15 mouse cellular contexts compared by ENCODE assay signal in genomic region chr16:92516139-92516538, GRCm38 (mm10). TPM values are rescaled to one million over a fixed set of nuclear protein-coding genes. Genes with fewer than 3 reads are reported as not detected.
A peak's percentile ranks its signal among the peaks of the same experiment; 100 is the strongest.
DNase-seq lines count a peak whose midpoint lies in the region; ATAC-seq and TF ChIP-seq lines count a peak whose summit lies in the region.
"Had no signal": no experiment of that assay in that cellular context is flagged by ENCODE, and none has a peak within 500 bp of the region (broad histone marks: within the 10 kb centered on the region; RNA-seq: fewer than 3 reads in every experiment).

No protein-coding gene starts in this region.

- peak; percentile 40; the same call in 1 of the 2 replicates for ATAC-seq in hindbrain, postnatal 0 days
- ATAC-seq in hindbrain, embryonic 12.5 days (ENCODE audit: low FRiP score) = no peak
- ATAC-seq: forebrain, postnatal 0 days had no signal

- TF ChIP-seq CTCF in hindbrain, postnatal 0 days (IDR thresholded peaks at IDR 0.05; ENCODE audit: low read depth) = no peak

- H3K4me1 ChIP-seq in hindbrain, postnatal 0 days (ENCODE audit: insufficient read depth, low read length) = peaks cover 5% of the 10 kb centered on the region; the same call in 1 of the 2 replicates
- H3K4me1 ChIP-seq in hindbrain, embryonic 12.5 days = no peaks in the 10 kb centered on the region

- H3K27me3 ChIP-seq in hindbrain, postnatal 0 days (ENCODE audit: insufficient read depth, low read length) = no peaks in the 10 kb centered on the region
- H3K27me3 ChIP-seq in hindbrain, embryonic 12.5 days = no peaks in the 10 kb centered on the region

- H3K36me3 ChIP-seq in hindbrain, postnatal 0 days (ENCODE audit: insufficient read depth, low read length) = no peaks in the 10 kb centered on the region
- no peaks in the 10 kb centered on the region for H3K36me3 ChIP-seq in hindbrain, embryonic 12.5 days
- H3K36me3 ChIP-seq: limb, embryonic 15.5 days had no signal

- peak; percentile 59 for DNase-seq in hindbrain, postnatal 0 days (ENCODE audit: low spot score)
- peak; percentile 3 for DNase-seq in adrenal gland, adult 8-10 months
- peak; percentile 18 for DNase-seq in adrenal gland, postnatal 25 days
- peak; percentile 51 to 62 for DNase-seq in heart, postnatal 14 days
- no peak for DNase-seq in thymus, adult 18-20 months
- no peak for DNase-seq in left cerebral cortex, postnatal 36 days (ENCODE audit: low spot score in 2 of 2)
- DNase-seq in right cerebral cortex, adult 2 months (ENCODE audit: low spot score in 2 of 2) = no peak
- DNase-seq: cerebellum, adult 18-20 months; forebrain, postnatal 0 days; kidney, adult 8-10 months; layer of hippocampus, postnatal 36 days; right cerebral cortex, postnatal 14 days had no signal

- WGBS in hindbrain, postnatal 0 days = 69% methylated on average over 9 of the region's 9 CpGs
- WGBS in hindbrain, embryonic 12.5 days = 89% methylated on average over 9 of the region's 9 CpGs

- no peaks in the 10 kb centered on the region for H3K9me3 ChIP-seq in hindbrain, postnatal 0 days (ENCODE audit: low read length)
- H3K9me3 ChIP-seq in hindbrain, embryonic 12.5 days (replicated peaks) = no peaks in the 10 kb centered on the region
- H3K9me3 ChIP-seq: limb, embryonic 15.5 days had no signal

- H3K9ac ChIP-seq in hindbrain, postnatal 0 days (replicated peaks; ENCODE audit: low read length) = no peak overlapping the region
- H3K9ac ChIP-seq in hindbrain, embryonic 12.5 days = no peak overlapping the region
- H3K9ac ChIP-seq: forebrain, postnatal 0 days; limb, embryonic 15.5 days had no signal

- no peak overlapping the region for H3K27ac ChIP-seq in hindbrain, postnatal 0 days
- H3K27ac ChIP-seq in hindbrain, embryonic 12.5 days = no peak overlapping the region
- H3K27ac ChIP-seq: limb, embryonic 15.5 days had no signal

- intact Hi-C loops in heart, postnatal 14 days (cut with DNase I) = no loop called here
- intact Hi-C loops in left cerebral cortex, postnatal 36 days (cut with DNase I) = loop anchor here (10.0 kb wide), 1 partner anchor 1029 kb away; no protein-coding TSS in a partner anchor

- no peak overlapping the region for H3K4me3 ChIP-seq in hindbrain, postnatal 0 days (ENCODE audit: low read length)
- no peak overlapping the region for H3K4me3 ChIP-seq in hindbrain, embryonic 12.5 days
- H3K4me3 ChIP-seq: limb, embryonic 15.5 days had no signal

- H3K4me2 ChIP-seq in hindbrain, postnatal 0 days (ENCODE audit: low read depth, low read length) = no peak overlapping the region
- H3K4me2 ChIP-seq in hindbrain, embryonic 12.5 days (replicated peaks) = no peak overlapping the region
- H3K4me2 ChIP-seq: limb, embryonic 15.5 days had no signal

RNA-seq across cellular contexts. Expression of gene Clic6, which starts 30.6 kb away (rescaled TPM):
- total RNA-seq in hindbrain, postnatal 0 days (2014; rRNA removed) = 4.5 and 6.2 TPM in 2 replicates
- 7.7 and 8.9 TPM in 2 replicates for polyA plus RNA-seq in hindbrain, postnatal 0 days (2015; fragmentation: Nextera tagmentation; extraction: Ambion mirVana)
- polyA plus RNA-seq in hindbrain, embryonic 12.5 days (2016; fragmentation: Nextera tagmentation; extraction: Ambion mirVana) = 13.2 and 15.3 TPM in 2 replicates
- total RNA-seq in adrenal gland, adult 8-10 months (2022) = under 1 TPM; 0.17 to 0.55 (median 0.32) TPM
- total RNA-seq in adrenal gland, postnatal 25 days (2021) = not detected in 2 replicates
- total RNA-seq in heart, postnatal 14 days (2021) = under 1 TPM; 0.07 to 0.93 TPM
- 1 to 10 TPM in 1 of 2 experiments, under 1 TPM in 1; 0.62 to 2.1 TPM for total RNA-seq in left cerebral cortex, postnatal 36 days (2021)
- total RNA-seq: hematopoietic stem cell, adult 5-6 weeks had no signal

RNA-seq across cellular contexts. Expression of gene Rcan1, which starts 45.5 kb away (rescaled TPM):
- total RNA-seq in hindbrain, postnatal 0 days (2014; rRNA removed) = 78.9 and 87.1 TPM in 2 replicates
- 63.0 and 67.4 TPM in 2 replicates for polyA plus RNA-seq in hindbrain, postnatal 0 days (2015; fragmentation: Nextera tagmentation; extraction: Ambion mirVana)
- polyA plus RNA-seq in hindbrain, embryonic 12.5 days (2016; fragmentation: Nextera tagmentation; extraction: Ambion mirVana) = 44.5 and 47.2 TPM in 2 replicates
- total RNA-seq in adrenal gland, adult 8-10 months (2022) = 10 to 100 TPM; 16.0 to 23.4 (median 19.0) TPM
- total RNA-seq in adrenal gland, postnatal 25 days (2021) = 14.7 and 16.2 TPM in 2 replicates
- total RNA-seq in heart, postnatal 14 days (2021) = 10 to 100 TPM; 52.4 to 69.3 TPM
- 10 to 100 TPM; 55.4 to 60.9 TPM for total RNA-seq in left cerebral cortex, postnatal 36 days (2021)

Comparison
In these comparisons a context has a peak if more than half of its experiments do, and no peak if none do; other contexts are left out.
1. DNase-seq: peak in hindbrain, postnatal 0 days (single experiment), adrenal gland, adult 8-10 months (single experiment), adrenal gland, postnatal 25 days (single experiment) and heart, postnatal 14 days (2 of 2); none in thymus, adult 18-20 months (0 of 2), left cerebral cortex, postnatal 36 days (0 of 2) and right cerebral cortex, adult 2 months (0 of 2).